Mouse (Mus musculus) right cerebral cortex, adult 18-20 months (tissue): ENCODE measurements around the gene Drd2.
A peak's percentile ranks its signal among the peaks of the same experiment; 100 is the strongest.

Source experiments
- DNase-seq: peaks from one replicate; pipeline ENCODE4 v3.0.0; 2022; ENCODE audit warnings: mixed read lengths

Gene Drd2

GRCm38 (mm10) chr9:49340136-49341043, at the start of gene Drd2:
TSS of gene Drd2 (plus strand) at chr9:49340627.
- peak; percentile 14 for DNase-seq

GRCm38 (mm10) chr9:49295101-49295500, 45.3 kb upstream of the Drd2 start:
- no peak for DNase-seq

GRCm38 (mm10) chr9:49307576-49307975, 32.9 kb upstream of the Drd2 start:
- peak; percentile 8 for DNase-seq

GRCm38 (mm10) chr9:49310821-49311220, 29.6 kb upstream of the Drd2 start:
- no peak for DNase-seq

- DNase-seq = no peak
These were observed 21.8 kb upstream of the Drd2 start for GRCm38 (mm10) chr9:49318638-49319037.

- no peak for DNase-seq
These were observed 578 bp downstream of the Drd2 start for GRCm38 (mm10) chr9:49341044-49341365.

GRCm38 (mm10) chr9:49365763-49366162, 25.3 kb downstream of the Drd2 start:
- DNase-seq = no peak

GRCm38 (mm10) chr9:49373946-49374345, 33.5 kb downstream of the Drd2 start:
- DNase-seq = no peak

- DNase-seq = peak; percentile 18
These were observed 39.5 kb downstream of the Drd2 start for GRCm38 (mm10) chr9:49379962-49380361.

- DNase-seq = no peak
These were observed 43.6 kb downstream of the Drd2 start for GRCm38 (mm10) chr9:49384041-49384440.

- DNase-seq = no peak
These were observed 44.4 kb downstream of the Drd2 start for GRCm38 (mm10) chr9:49384855-49385254.

GRCm38 (mm10) chr9:49385301-49385700, 44.9 kb downstream of the Drd2 start:
- no peak for DNase-seq

- peak; percentile 18 for DNase-seq
These were observed 45.7 kb downstream of the Drd2 start for GRCm38 (mm10) chr9:49386119-49386518.

GRCm38 (mm10) chr9:49392242-49392641, 51.8 kb downstream of the Drd2 start:
- DNase-seq = no peak

GRCm38 (mm10) chr9:49396006-49396405, 55.6 kb downstream of the Drd2 start:
- DNase-seq = peak; percentile 8

GRCm38 (mm10) chr9:49403711-49404110, 63.3 kb downstream of the Drd2 start:
- DNase-seq = no peak

- DNase-seq = no peak
These were observed 66.6 kb downstream of the Drd2 start for GRCm38 (mm10) chr9:49407028-49407427.

GRCm38 (mm10) chr9:49410621-49411020, 70.2 kb downstream of the Drd2 start:
- DNase-seq = no peak

GRCm38 (mm10) chr9:49423866-49424265, 83.4 kb downstream of the Drd2 start:
- DNase-seq = no peak

GRCm38 (mm10) chr9:49425585-49425984, 85.2 kb downstream of the Drd2 start:
- DNase-seq = no peak

GRCm38 (mm10) chr9:49426921-49427320, 86.5 kb downstream of the Drd2 start, which contains the start of gene Ankk1:
TSS of gene Ankk1 (minus strand) at chr9:49427021.
- no peak for DNase-seq

GRCm38 (mm10) chr9:49427478-49427877, 87.1 kb downstream of the Drd2 start:
- DNase-seq = no peak

GRCm38 (mm10) chr9:49442621-49443020, 102.2 kb downstream of the Drd2 start:
- no peak for DNase-seq

GRCm38 (mm10) chr9:49450491-49450890, 110.1 kb downstream of the Drd2 start:
- DNase-seq = no peak

- no peak for DNase-seq
These were observed 112.0 kb downstream of the Drd2 start for GRCm38 (mm10) chr9:49452396-49452795.
